Mouse (Mus musculus): Measurements from ENCODE around the gene Ccr2. TPM values are rescaled to one million over a fixed set of nuclear protein-coding genes. Genes with fewer than 3 reads are reported as not detected.
"Not testable (repeated sequence)": the region's sequence is repeated elsewhere in the genome, so short reads cannot be mapped to it uniquely, and the experiment has no call there.

The Ccr2 gene
- polyA plus RNA-seq, 1 experiment: 8.2 TPM

DNA sequence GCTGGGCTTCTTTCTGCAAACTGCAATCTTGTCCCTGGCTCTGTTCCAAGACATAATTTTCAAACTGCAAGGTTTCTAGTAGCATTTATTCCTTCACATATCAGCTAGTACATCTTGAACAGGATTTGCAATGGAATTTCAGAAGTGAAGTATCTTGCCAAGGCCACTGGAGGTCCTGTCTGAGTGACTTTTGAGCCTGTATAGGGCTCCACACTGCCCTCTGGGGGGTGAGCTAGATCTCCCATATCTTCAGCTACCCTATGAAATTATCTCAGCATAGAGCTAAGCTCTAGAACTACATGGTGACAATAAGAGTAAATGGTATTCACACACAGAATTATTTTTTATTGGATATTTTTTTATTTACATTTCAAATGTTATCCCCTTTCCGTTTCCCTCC, 16.7 kb downstream of the Ccr2 start:
- DNase-seq (ENCODE audit: low read depth): no peak

DNA sequence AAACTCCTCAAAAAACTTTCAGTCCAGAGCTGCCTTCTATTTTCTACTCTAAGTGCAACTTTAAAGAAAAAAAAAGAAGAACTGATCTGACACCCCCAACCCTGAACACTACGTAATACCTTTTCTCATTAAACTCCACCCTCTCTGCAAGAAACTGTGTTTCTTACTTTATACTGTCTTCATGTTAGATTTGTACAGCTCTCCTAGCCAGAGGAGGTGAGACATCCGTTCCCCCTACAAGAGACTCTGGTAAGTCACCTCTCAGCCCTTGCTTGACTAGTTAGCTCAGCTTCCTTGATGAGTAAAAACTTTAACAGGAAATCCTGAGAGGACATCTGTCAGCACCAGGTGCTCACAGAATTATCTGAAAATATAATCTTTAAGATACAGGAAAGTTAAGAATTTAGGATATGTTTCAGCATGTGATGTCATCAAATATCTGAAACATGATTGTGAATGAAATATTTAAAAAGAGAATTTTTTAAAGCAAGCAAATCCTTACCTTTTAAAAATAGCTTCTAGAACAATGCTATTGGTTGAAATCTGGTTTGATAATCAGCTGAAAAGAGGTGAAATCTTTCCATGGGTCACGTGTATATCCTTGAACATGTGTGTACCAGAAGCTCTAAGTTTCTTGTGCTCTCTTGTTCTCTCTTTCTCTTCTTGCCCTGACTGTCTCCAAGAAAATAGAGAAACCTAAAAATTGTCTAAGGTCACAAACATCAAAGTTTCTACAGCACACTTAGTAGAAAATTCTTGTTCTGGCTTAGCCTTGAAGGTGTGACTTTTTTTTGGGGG, 19.8 kb downstream of the Ccr2 start, which contains the start of gene Ccr5:
Gene Ccr5, plus strand, starts transcription at position 157 of the 798 bp plus-strand sequence.
- DNase-seq (ENCODE audit: low read depth): no peak

DNA sequence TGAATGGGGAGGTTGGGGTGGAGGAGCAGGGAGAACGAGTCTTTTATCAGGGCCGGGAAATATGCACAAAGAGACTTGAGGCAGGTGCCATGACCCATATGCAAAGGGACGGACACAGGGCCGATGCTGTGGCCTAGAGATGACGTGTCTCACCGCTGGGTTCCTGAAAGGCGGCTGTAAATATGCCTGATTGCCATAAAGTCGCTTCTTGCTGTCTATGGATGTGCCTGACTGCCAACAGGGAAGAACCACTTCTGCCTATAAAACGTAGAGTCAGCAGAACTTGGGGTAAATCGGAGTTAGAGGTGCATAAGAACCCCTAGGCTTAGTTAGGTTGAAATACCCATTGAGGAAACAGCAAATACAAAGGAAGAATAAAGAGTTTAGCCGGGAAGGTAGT, 23.8 kb downstream of the Ccr2 start:
- DNase-seq (ENCODE audit: low read depth): no peak

DNA sequence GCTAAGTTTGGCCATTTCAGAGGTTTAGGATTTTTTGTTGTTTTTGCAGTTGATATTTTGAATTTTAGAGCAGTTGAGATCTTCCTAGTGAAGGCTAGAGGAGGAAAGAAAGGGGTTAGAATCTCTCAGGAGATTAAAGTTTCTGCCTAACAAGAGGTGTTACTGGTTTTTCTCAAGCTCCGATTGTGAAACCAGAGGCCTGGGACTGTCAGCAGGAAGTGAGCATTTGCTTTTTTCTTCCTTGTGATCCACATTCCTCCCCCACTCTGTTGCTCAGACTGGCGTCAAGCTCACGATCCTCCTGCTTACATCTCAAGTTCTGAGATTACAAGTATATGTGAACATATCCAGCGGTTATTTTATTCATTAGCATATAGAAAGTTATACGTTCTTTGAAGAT, 24.6 kb downstream of the Ccr2 start:
- DNase-seq (ENCODE audit: low read depth): no peak

DNA sequence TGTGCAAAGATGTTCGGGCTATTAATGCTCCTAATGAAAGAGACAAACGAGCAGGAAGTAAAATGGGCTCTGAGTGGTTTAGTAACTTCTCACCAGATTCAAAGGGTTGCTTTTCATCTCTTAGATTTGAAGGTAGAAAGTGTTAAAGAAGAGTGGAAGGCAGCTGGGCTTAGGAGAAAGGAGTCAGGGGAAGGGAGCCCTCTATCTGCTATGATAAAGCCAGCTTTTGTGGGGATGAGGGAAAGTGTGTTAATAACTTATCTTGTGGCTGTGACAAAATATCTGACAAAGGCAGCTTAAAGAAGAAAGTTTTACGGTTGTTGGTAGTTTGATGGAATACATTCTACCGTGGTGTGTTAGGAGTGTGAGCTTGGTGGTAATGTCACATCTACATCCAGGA, 25.7 kb downstream of the Ccr2 start:
- DNase-seq (ENCODE audit: low read depth): no peak

DNA sequence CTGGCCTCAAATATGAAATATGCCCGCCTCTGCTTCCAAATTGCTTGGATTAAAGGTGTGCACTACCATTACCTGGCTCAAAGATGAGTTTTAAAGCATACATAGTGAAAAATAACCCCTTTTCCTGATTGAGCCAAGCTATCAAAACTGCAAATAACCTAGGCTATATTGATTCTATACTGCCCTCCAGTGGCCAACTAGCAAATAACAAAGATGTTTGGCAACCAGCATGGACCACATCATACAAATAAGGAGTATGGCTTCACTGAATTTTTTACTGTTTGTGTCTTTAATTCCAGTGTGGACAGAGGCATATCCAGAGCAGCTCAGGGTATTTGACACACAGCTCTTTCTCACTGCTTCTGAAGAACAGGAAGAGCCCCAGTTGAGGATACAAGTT, 26.6 kb downstream of the Ccr2 start:
- no peak for DNase-seq (ENCODE audit: low read depth)

DNA sequence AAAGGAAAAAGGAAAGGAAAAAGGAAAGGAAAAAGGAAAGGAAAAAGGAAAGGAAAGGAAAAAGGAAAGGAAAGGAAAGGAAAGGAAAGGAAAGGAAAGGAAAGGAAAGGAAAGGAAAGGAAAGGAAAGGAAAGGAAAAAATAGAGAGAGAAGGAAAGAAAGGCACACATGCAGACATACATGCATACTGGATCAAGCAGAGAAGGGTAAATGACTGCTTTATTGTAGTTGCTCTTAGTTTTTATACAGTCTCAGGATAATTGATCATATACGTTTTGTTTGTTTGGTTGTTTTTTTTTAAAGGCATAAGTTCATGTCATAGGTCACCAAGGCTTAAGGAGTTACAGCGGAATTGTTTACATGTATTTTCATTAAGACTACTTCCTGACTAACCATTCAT, 31.1 kb downstream of the Ccr2 start:
- not testable (repeated sequence) for DNase-seq (ENCODE audit: low read depth)

DNA sequence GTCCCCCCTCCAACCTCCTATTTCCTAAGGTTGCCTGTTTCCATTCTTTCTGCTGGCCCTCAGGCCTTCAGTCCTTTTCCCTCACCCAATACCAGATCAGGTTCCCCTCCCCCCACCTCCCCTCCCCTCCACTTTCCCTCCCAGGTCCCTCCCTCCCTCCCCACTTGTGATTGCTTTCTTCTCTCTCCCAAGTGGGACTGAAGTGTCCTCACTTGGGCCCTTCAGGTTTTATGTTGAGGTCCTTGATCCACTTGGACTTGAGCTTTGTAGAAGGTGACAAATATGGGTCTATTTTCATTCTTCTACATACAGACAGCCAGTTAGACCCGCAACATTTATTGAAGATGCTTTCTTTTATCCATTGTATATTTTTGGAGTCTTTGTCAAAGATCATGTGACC, 33.2 kb downstream of the Ccr2 start:
- DNase-seq (ENCODE audit: low read depth): not testable (repeated sequence)

DNA sequence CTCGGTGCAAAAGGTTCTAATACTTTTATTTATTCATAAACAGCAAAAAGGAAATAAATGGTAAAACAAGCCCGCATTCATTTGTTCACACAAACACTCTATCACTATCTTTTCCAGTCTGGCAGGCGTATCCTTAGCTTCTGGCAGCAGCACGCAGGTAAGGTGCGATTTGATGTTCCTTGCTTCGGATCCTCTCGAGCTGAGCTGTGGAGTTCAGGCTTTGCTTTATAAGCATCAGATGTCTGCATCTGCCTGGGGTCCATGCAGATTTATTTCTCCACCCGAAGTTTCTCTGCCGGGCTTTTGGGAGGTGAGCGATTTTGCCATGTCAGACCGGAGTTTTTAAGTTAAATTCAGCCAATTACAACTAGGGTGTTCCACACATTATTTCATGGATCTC, 35.9 kb downstream of the Ccr2 start:
- DNase-seq (ENCODE audit: low read depth): no peak

DNA sequence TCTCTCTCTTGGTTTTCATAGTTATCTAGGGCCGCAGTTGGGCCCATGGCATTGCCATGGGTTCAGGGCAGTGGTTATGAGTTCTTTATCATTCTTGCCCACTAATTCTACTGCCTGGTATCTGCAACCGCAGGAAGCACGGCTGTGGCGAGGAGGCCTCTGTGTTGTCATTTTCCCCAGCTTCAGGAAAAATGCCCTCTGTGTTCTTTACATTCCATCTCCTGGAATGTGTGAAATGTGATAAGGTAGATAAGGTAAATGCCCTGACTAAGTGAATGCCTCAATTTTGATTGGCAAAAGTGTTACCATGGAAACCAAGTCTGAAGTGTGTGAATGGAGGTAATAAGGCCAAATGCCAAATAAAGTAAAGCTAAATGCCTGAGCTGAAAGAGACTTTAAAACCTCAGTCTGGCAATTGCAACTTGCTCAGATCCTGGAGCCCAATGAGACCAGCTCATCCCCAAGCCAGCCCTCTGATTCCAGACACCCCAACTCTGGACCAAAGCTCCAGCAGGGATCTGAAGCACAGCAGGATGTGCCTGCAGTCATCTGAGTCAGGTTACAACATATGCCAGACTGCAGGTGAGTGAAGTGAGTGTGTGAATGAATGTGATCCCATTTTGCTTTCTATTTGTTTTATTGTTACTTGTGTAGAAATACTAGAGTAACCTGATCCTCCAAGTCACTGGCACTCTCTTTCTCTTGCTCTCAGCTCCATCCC, 36.5 kb downstream of the Ccr2 start:
- no peak for DNase-seq (ENCODE audit: low read depth)

DNA sequence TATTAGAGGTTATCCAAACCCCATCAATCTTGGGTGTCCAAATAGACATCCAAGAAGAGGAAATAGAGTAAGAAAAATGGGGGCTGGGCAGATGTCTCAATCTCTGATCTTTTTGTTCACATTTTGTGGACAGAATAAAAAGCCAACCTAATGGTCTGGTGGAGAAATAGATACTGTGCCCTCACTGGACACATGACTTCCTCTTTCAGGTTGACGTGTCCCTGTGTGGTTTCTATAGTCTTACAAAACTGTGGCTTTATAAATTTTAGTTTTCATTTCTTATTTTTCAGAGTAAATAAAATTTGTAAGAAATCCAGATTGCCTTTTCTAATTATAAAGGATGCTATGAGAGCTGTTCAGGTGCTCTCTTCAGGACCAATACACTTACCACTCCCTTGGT, 41.9 kb downstream of the Ccr2 start:
- DNase-seq (ENCODE audit: low read depth): no peak

DNA sequence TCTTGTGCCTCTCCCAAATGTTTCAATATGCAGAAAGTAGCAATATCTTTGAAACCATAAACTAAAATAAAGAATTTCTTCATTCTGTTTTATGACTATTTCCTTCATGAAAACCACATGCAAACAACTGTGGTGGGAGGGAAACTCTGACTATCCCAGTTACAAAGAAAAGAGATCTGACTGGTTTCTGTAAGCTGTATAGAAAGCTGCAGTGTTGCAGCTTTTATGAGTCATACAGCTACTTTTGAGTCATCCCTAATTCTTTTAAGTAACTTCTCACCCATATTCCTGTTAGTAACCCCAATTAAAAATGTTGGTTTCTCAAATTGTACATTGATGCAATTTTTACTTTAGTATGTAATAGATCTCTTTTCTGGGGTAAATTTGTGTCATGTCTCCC, 44.6 kb downstream of the Ccr2 start:
- no peak for DNase-seq (ENCODE audit: low read depth)

Other genes with a start within 250 kb of the Ccr2 start
- gene Xcr1, start 239.9 kb upstream of the Ccr2 start, polyA plus RNA-seq (2012; rRNA removed): 0.20 and 0.30 TPM in 2 replicates
- 2.5 and 4.5 TPM in 2 replicates for gene Ccr1, start 133.3 kb upstream of the Ccr2 start, polyA plus RNA-seq (2012; rRNA removed)
- gene Ccr1l1, start 123.5 kb upstream of the Ccr2 start, polyA plus RNA-seq (2012; rRNA removed): 0.20 and 0.28 TPM in 2 replicates
- gene Ccr3, start 80.0 kb upstream of the Ccr2 start, polyA plus RNA-seq (2012; rRNA removed): 0.16 and 0.23 TPM in 2 replicates
- 2.9 and 3.1 TPM in 2 replicates for gene Ccr5, start 19.6 kb downstream of the Ccr2 start, polyA plus RNA-seq (2012; rRNA removed)
- gene 2010315B03Rik, start 210.7 kb downstream of the Ccr2 start, polyA plus RNA-seq (2012; rRNA removed): 5.9 and 6.5 TPM in 2 replicates